Mouse (Mus musculus): Measurements from ENCODE around the gene Mef2d. TPM values are rescaled to one million over a fixed set of nuclear protein-coding genes. Genes with fewer than 3 reads are reported as not detected.

Mef2d gene
- total RNA-seq, 1 experiment, result 10.4 TPM

- H3K27ac ChIP-seq (ENCODE audit: insufficient read depth, low read depth, low read length, poor library complexity, severe bottlenecking), result no peak overlapping the region
- H3K4me3 ChIP-seq (ENCODE audit: insufficient read depth in 1 of 2, low read depth in 1 of 2, low read length in 2 of 2, poor library complexity in 1 of 2, severe bottlenecking in 1 of 2), result peak overlapping the region in 1 of 2 experiments; percentile 26; a peak in 1 of 4 replicates
- peaks cover 24 to 70% of the 10 kb centered on the region in 2 experiments for H3K4me1 ChIP-seq (ENCODE audit: control insufficient read depth in 2 of 2, insufficient read depth in 2 of 2, low read length in 2 of 2, poor library complexity in 1 of 2)
Measured at GRCm38 (mm10) chr3:88148776-88149509, 6.8 kb downstream of the Mef2d start.

GRCm38 (mm10) chr3:88149510-88149974, 7.4 kb downstream of the Mef2d start:
- Histone ChIP-seq H3K9ac (ENCODE audit: insufficient read depth, low read depth, low read length, poor library complexity, severe bottlenecking) (no peak overlapping the region), H3K4me3 (ENCODE audit: insufficient read depth in 1 of 2, low read depth in 1 of 2, low read length in 2 of 2, poor library complexity in 1 of 2, severe bottlenecking in 1 of 2) (peak overlapping the region in 1 of 2 experiments; percentile 26; a peak in 1 of 4 replicates), H3K4me1 (ENCODE audit: control insufficient read depth in 2 of 2, insufficient read depth in 2 of 2, low read length in 2 of 2, poor library complexity in 1 of 2) (peaks cover 24 to 65% of the 10 kb centered on the region in 2 experiments), H3K36me3 (ENCODE audit: control insufficient read depth, insufficient read depth, low read length, poor library complexity, severe bottlenecking) (no peaks in the 10 kb centered on the region), H3K27ac (ENCODE audit: insufficient read depth, low read depth, low read length, poor library complexity, severe bottlenecking) (no peak overlapping the region), H3K9me3 (ENCODE audit: control insufficient read depth, insufficient read depth, low read depth, low read length) (no peaks in the 10 kb centered on the region)
- in situ Hi-C loops (cut with MboI; ENCODE audit: low sequenced_read_pairs in 2 of 2, unreplicated experiment in 2 of 2), result no loop called here
- no peak for DNase-seq (ENCODE audit: low read depth, low spot score)
- no peak for TF ChIP-seq CHD2 (IDR thresholded peaks at IDR 0.05; ENCODE audit: low read depth, low read length)
- TF ChIP-seq ZNF384 (IDR thresholded peaks at IDR 0.05; ENCODE audit: low read depth, low read length), result no peak
- TF ChIP-seq ZC3H11A (IDR thresholded peaks at IDR 0.05; ENCODE audit: borderline replicate concordance, low read depth, low read length), result no peak
- no peak for TF ChIP-seq HCFC1 (IDR thresholded peaks at IDR 0.05; ENCODE audit: borderline replicate concordance, insufficient read depth, low read length)
- no peak for TF ChIP-seq MAFK (IDR thresholded peaks at IDR 0.05; ENCODE audit: insufficient read depth, low read depth, low read length)

More at GRCm38 (mm10) chr3:88148776-88149509, 6.8 kb downstream of the Mef2d start:
- DNase-seq (ENCODE audit: low read depth, low spot score), result no peak
- in situ Hi-C loops (cut with MboI; ENCODE audit: low sequenced_read_pairs in 2 of 2, unreplicated experiment in 2 of 2), result no loop called here
- Histone ChIP-seq H3K9me3 (ENCODE audit: control insufficient read depth, insufficient read depth, low read depth, low read length) (no peaks in the 10 kb centered on the region), H3K36me3 (ENCODE audit: control insufficient read depth, insufficient read depth, low read length, poor library complexity, severe bottlenecking) (no peaks in the 10 kb centered on the region), H3K9ac (ENCODE audit: insufficient read depth, low read depth, low read length, poor library complexity, severe bottlenecking) (no peak overlapping the region)
- TF ChIP-seq MAFK (IDR thresholded peaks at IDR 0.05; ENCODE audit: insufficient read depth, low read depth, low read length) (no peak), ZC3H11A (IDR thresholded peaks at IDR 0.05; ENCODE audit: borderline replicate concordance, low read depth, low read length) (no peak), CHD2 (IDR thresholded peaks at IDR 0.05; ENCODE audit: low read depth, low read length) (no peak), HCFC1 (IDR thresholded peaks at IDR 0.05; ENCODE audit: borderline replicate concordance, insufficient read depth, low read length) (no peak), ZNF384 (IDR thresholded peaks at IDR 0.05; ENCODE audit: low read depth, low read length) (no peak)

- no peak for TF ChIP-seq CHD2 (IDR thresholded peaks at IDR 0.05; ENCODE audit: low read depth, low read length)
- TF ChIP-seq ZC3H11A (IDR thresholded peaks at IDR 0.05; ENCODE audit: borderline replicate concordance, low read depth, low read length), result no peak
- no peak for TF ChIP-seq MAFK (IDR thresholded peaks at IDR 0.05; ENCODE audit: insufficient read depth, low read depth, low read length)
- no peak for TF ChIP-seq HCFC1 (IDR thresholded peaks at IDR 0.05; ENCODE audit: borderline replicate concordance, insufficient read depth, low read length)
- TF ChIP-seq ZNF384 (IDR thresholded peaks at IDR 0.05; ENCODE audit: low read depth, low read length), result no peak
- Histone ChIP-seq H3K9ac (ENCODE audit: insufficient read depth, low read depth, low read length, poor library complexity, severe bottlenecking) (0 out of 2 replicates have a peak overlapping the region, but pooled peaks have one; percentile 13), H3K4me1 (ENCODE audit: control insufficient read depth in 2 of 2, insufficient read depth in 2 of 2, low read length in 2 of 2, poor library complexity in 1 of 2) (peaks cover 20 to 59% of the 10 kb centered on the region in 2 experiments), H3K36me3 (ENCODE audit: control insufficient read depth, insufficient read depth, low read length, poor library complexity, severe bottlenecking) (no peaks in the 10 kb centered on the region), H3K27ac (ENCODE audit: insufficient read depth, low read depth, low read length, poor library complexity, severe bottlenecking) (no peak overlapping the region), H3K9me3 (ENCODE audit: control insufficient read depth, insufficient read depth, low read depth, low read length) (no peaks in the 10 kb centered on the region), H3K4me3 (ENCODE audit: insufficient read depth in 1 of 2, low read depth in 1 of 2, low read length in 2 of 2, poor library complexity in 1 of 2, severe bottlenecking in 1 of 2) (peak overlapping the region; percentile 0 to 33; a peak in 2 of 4 replicates)
- in situ Hi-C loops (cut with MboI; ENCODE audit: low sequenced_read_pairs in 2 of 2, unreplicated experiment in 2 of 2), result no loop called here
- DNase-seq (ENCODE audit: low read depth, low spot score), result no peak
Measured at GRCm38 (mm10) chr3:88150061-88150998, 8.2 kb downstream of the Mef2d start.

GRCm38 (mm10) chr3:88150999-88151364, 8.8 kb downstream of the Mef2d start:
- Histone ChIP-seq H3K4me1 (ENCODE audit: control insufficient read depth in 2 of 2, insufficient read depth in 2 of 2, low read length in 2 of 2, poor library complexity in 1 of 2) (peaks cover 16 to 52% of the 10 kb centered on the region in 2 experiments), H3K9me3 (ENCODE audit: control insufficient read depth, insufficient read depth, low read depth, low read length) (no peaks in the 10 kb centered on the region), H3K36me3 (ENCODE audit: control insufficient read depth, insufficient read depth, low read length, poor library complexity, severe bottlenecking) (no peaks in the 10 kb centered on the region), H3K27ac (ENCODE audit: insufficient read depth, low read depth, low read length, poor library complexity, severe bottlenecking) (no peak overlapping the region), H3K4me3 (ENCODE audit: insufficient read depth in 1 of 2, low read depth in 1 of 2, low read length in 2 of 2, poor library complexity in 1 of 2, severe bottlenecking in 1 of 2) (no peak overlapping the region), H3K9ac (ENCODE audit: insufficient read depth, low read depth, low read length, poor library complexity, severe bottlenecking) (no peak overlapping the region)
- in situ Hi-C loops (cut with MboI; ENCODE audit: low sequenced_read_pairs in 2 of 2, unreplicated experiment in 2 of 2), result no loop called here
- TF ChIP-seq ZNF384 (IDR thresholded peaks at IDR 0.05; ENCODE audit: low read depth, low read length), result no peak
- TF ChIP-seq MAFK (IDR thresholded peaks at IDR 0.05; ENCODE audit: insufficient read depth, low read depth, low read length), result no peak
- no peak for TF ChIP-seq CHD2 (IDR thresholded peaks at IDR 0.05; ENCODE audit: low read depth, low read length)
- TF ChIP-seq ZC3H11A (IDR thresholded peaks at IDR 0.05; ENCODE audit: borderline replicate concordance, low read depth, low read length), result no peak
- no peak for TF ChIP-seq HCFC1 (IDR thresholded peaks at IDR 0.05; ENCODE audit: borderline replicate concordance, insufficient read depth, low read length)
- no peak for DNase-seq (ENCODE audit: low read depth, low spot score)
